Mouse (Mus musculus) CH12.LX (cell line): ENCODE results near the gene Cage1. TPM values are rescaled to one million over a fixed set of nuclear protein-coding genes. Genes with fewer than 3 reads are reported as not detected.
A peak's percentile ranks its signal among the peaks of the same experiment; 100 is the strongest.

Source experiments
- DNase-seq: peaks from one replicate; pipeline ENCODE4 v3.0.0-alpha.2; 2013; ENCODE audit errors: extremely low read depth
- H3K27ac ChIP-seq: 2 replicates; pipeline ENCODE4 v1.5.1; 2012; ENCODE audit warnings: low read depth, mild to moderate bottlenecking, control low read depth, moderate library complexity; ENCODE audit not compliant: insufficient read depth
- H3K27me3 ChIP-seq: replicated peaks from 2 replicates; pipeline ENCODE3; 2012; ENCODE audit warnings: inconsistent platforms
- H3K36me3 ChIP-seq, 2 experiments: replicated peaks in 1 of 2; 2 replicates each; pipeline versions ENCODE3 to v1.6.1; 2012; ENCODE audit warnings: inconsistent platforms in 1 of 2, low read length in 1 of 2, mild to moderate bottlenecking in 1 of 2, mixed read lengths in 1 of 2, moderate library complexity in 1 of 2; ENCODE audit not compliant: control insufficient read depth in 1 of 2, insufficient read depth in 1 of 2
- H3K4me1 ChIP-seq, 2 experiments: 2 replicates each; pipeline ENCODE4 v1.6.1; 2012; ENCODE audit warnings: inconsistent platforms in 1 of 2, moderate library complexity in 1 of 2; ENCODE audit not compliant: insufficient read depth in 2 of 2, control insufficient read depth in 1 of 2
- H3K4me2 ChIP-seq: 2 replicates; pipeline ENCODE4 v1.6.1; 2012; ENCODE audit warnings: low read depth, mild to moderate bottlenecking, control low read depth; ENCODE audit not compliant: poor library complexity, insufficient read depth, severe bottlenecking
- H3K4me3 ChIP-seq, 3 experiments: fragments of 150-350 bp in 1 of 3; sonication (generic) in 1 of 3; replicated peaks in 1 of 3; 2 replicates each; pipeline versions ENCODE3 to v1.5.1; 2011 to 2012; ENCODE audit warnings: low read depth in 2 of 3, low read length in 2 of 3, mild to moderate bottlenecking in 2 of 3, moderate library complexity in 2 of 3, control low read depth in 1 of 3, improper control_type of control experiment in 1 of 3, inconsistent platforms in 1 of 3, mixed read lengths in 1 of 3; ENCODE audit not compliant: poor library complexity in 1 of 3
- H3K79me2 ChIP-seq: replicated peaks from 2 replicates; pipeline ENCODE4 v1.6.1; 2012; ENCODE audit warnings: mild to moderate bottlenecking, moderate library complexity; ENCODE audit not compliant: control insufficient read depth, poor library complexity, insufficient read depth, severe bottlenecking; ENCODE audit errors: extremely low read depth
- H3K9ac ChIP-seq: 2 replicates; pipeline ENCODE4 v1.6.1; 2012; ENCODE audit warnings: low read depth, mild to moderate bottlenecking, control low read depth, moderate library complexity; ENCODE audit not compliant: insufficient read depth
- H3K9me3 ChIP-seq: replicated peaks from 2 replicates; pipeline ENCODE3; 2012; ENCODE audit warnings: low read length, inconsistent platforms, mixed read lengths
- BHLHE40 ChIP-seq: IDR thresholded peaks from 2 replicates; pipeline ENCODE4 v1.6.1; 2011; ENCODE audit warnings: mild to moderate bottlenecking, low read depth, low read length, improper control_type of control experiment
- CHD1 ChIP-seq: IDR thresholded peaks from 2 replicates; pipeline ENCODE4 v1.6.1; 2012; ENCODE audit warnings: low read depth, low read length, improper control_type of control experiment, inconsistent platforms
- CHD2 ChIP-seq: IDR thresholded peaks from 2 replicates; pipeline ENCODE4 v1.6.1; 2011; ENCODE audit warnings: low read length, improper control_type of control experiment
- CTCF ChIP-seq, 2 experiments: IDR thresholded peaks in 1 of 2; conservative IDR thresholded peaks in 1 of 2; 2 replicates each; pipeline ENCODE4 v1.5.1; 2011 to 2012; ENCODE audit warnings: low read depth in 2 of 2, low read length in 2 of 2, improper control_type of control experiment in 1 of 2, inconsistent platforms in 1 of 2, mild to moderate bottlenecking in 1 of 2, moderate library complexity in 1 of 2
- EP300 ChIP-seq: IDR thresholded peaks from 2 replicates; pipeline ENCODE4 v1.6.1; 2011; ENCODE audit warnings: low read length, improper control_type of control experiment
- HCFC1 ChIP-seq: IDR thresholded peaks from 2 replicates; pipeline ENCODE4 v1.6.1; 2012; ENCODE audit warnings: low read depth, mild to moderate bottlenecking, inconsistent platforms, low read length, improper control_type of control experiment
- IRF4 ChIP-seq: IDR thresholded peaks from 2 replicates; pipeline ENCODE4 v1.6.1; 2014; ENCODE audit warnings: low read depth, mild to moderate bottlenecking, inconsistent platforms, low read length, improper control_type of control experiment
- JUN ChIP-seq: IDR thresholded peaks from 2 replicates; pipeline ENCODE4 v1.6.1; 2011; ENCODE audit warnings: low read depth, mild to moderate bottlenecking, low read length, improper control_type of control experiment, moderate library complexity; ENCODE audit not compliant: insufficient read depth
- JUND ChIP-seq: conservative IDR thresholded peaks from 2 replicates; pipeline ENCODE4 v1.6.1; 2011; ENCODE audit warnings: low read depth, low read length, improper control_type of control experiment
- KAT2A ChIP-seq: IDR thresholded peaks from 2 replicates; pipeline ENCODE4 v1.6.1; 2012; ENCODE audit warnings: low read length, improper control_type of control experiment, inconsistent platforms; ENCODE audit not compliant: insufficient replicate concordance
- NELFE ChIP-seq: IDR thresholded peaks from 2 replicates; pipeline ENCODE4 v1.6.1; 2011; ENCODE audit warnings: low read depth, low read length, improper control_type of control experiment
- POLR2A ChIP-seq: IDR thresholded peaks from 2 replicates; pipeline ENCODE4 v1.6.1; 2011; ENCODE audit warnings: low read depth, mild to moderate bottlenecking, improper control_type of control experiment, low read length
- POLR2AphosphoS2 ChIP-seq: IDR thresholded peaks from 2 replicates; pipeline ENCODE4 v1.6.1; 2011; ENCODE audit warnings: low read depth, low read length, improper control_type of control experiment
- RAD21 ChIP-seq: IDR thresholded peaks from 2 replicates; pipeline ENCODE4 v1.6.1; 2011; ENCODE audit warnings: low read depth, mild to moderate bottlenecking, low read length, improper control_type of control experiment, moderate library complexity
- SMC3 ChIP-seq: IDR thresholded peaks from 2 replicates; pipeline ENCODE4 v1.6.1; 2011; ENCODE audit warnings: low read depth, low read length, improper control_type of control experiment
- ZKSCAN1 ChIP-seq: IDR thresholded peaks from 2 replicates; pipeline ENCODE4 v1.6.1; 2012; ENCODE audit warnings: low read depth, inconsistent platforms, low read length, improper control_type of control experiment, borderline replicate concordance
- dilution Hi-C: fragments of 300-500 bp; cut with MboI; formaldehyde crosslinking; loops from 2 replicates; pipeline ENCODE4 v1.14.3; 2020; ENCODE audit warnings: low sequenced_read_pairs; ENCODE audit not compliant: extremely low pct_unique_long_range_greater_than_20kb, extremely low pct_ligation_motif_present
- in situ Hi-C: fragments of 300-500 bp; cut with MboI; formaldehyde crosslinking; loops from 3 replicates; pipeline ENCODE4 v1.14.3; 2019; ENCODE audit warnings: low sequenced_read_pairs, low pct_ligation_motif_present, low pct_unique_long_range_greater_than_20kb, mixed read lengths
- polyA plus RNA-seq: library from polyadenylated mRNA; unstranded; fragments of >175 nt; gene quantifications from 2 replicates; pipeline ENCODE4 v1.2.1, GENCODE M21; 2012; ENCODE audit warnings: low read depth; ENCODE audit not compliant: insufficient read length
- total RNA-seq, 2 experiments: library from RNA; depleted of rRNA; stranded (reverse); fragments of 300-350 nt in 1 of 2; fragments of >200 nt in 1 of 2; gene quantifications; 2 replicates each; pipeline ENCODE4 v1.2.3; 2012 to 2014

Cage1 gene
- total and polyA plus RNA-seq, 3 experiments: 1.2 to 1.4 (median 1.3) TPM

- in situ Hi-C loops (no loop called here), dilution Hi-C loops (no loop called here)
- no peaks in the 10 kb centered on the region for H3K36me3 ChIP-seq
- H3K4me1 ChIP-seq: peaks cover 13 to 28% of the 10 kb centered on the region in 2 experiments
- TF ChIP-seq CHD2 (no peak), CHD1 (no peak), JUND (no peak), JUN (no peak), EP300 (peak; percentile 45; the same call in 1 of the 2 replicates), IRF4 (peak; percentile 38; the same call in 1 of the 2 replicates), HCFC1 (no peak), NELFE (no peak), POLR2A (no peak), SMC3 (no peak)
- DNase-seq: no peak
- H3K4me3 ChIP-seq: no peak overlapping the region
- H3K9me3 ChIP-seq: no peaks in the 10 kb centered on the region
- H3K27me3 ChIP-seq: no peaks in the 10 kb centered on the region
- H3K27ac ChIP-seq: no peak overlapping the region
- H3K79me2 ChIP-seq: no peaks in the 10 kb centered on the region
- peak overlapping the region; percentile 77 for H3K4me2 ChIP-seq
- no peak overlapping the region for H3K9ac ChIP-seq
Measured at GRCm38 (mm10) chr13:38078836-38079235, 42.0 kb upstream of the Cage1 start.

- Histone ChIP-seq H3K79me2 (no peaks in the 10 kb centered on the region), H3K27me3 (no peaks in the 10 kb centered on the region), H3K4me2 (no peak overlapping the region), H3K9me3 (no peaks in the 10 kb centered on the region), H3K9ac (no peak overlapping the region), H3K36me3 (peaks cover 0 to 7% of the 10 kb centered on the region in 2 experiments), H3K4me3 (no peak overlapping the region), H3K4me1 (peaks cover 13 to 30% of the 10 kb centered on the region in 2 experiments), H3K27ac (no peak overlapping the region)
- TF ChIP-seq CTCF (conservative IDR thresholded peaks at IDR 0.05 in 1 of 2, IDR thresholded peaks at IDR 0.05 in 1 of 2; ENCODE audit: low read depth in 2 of 2, low read length in 2 of 2) (no peak), POLR2AphosphoS2 (no peak), BHLHE40 (no peak), KAT2A (no peak), ZKSCAN1 (no peak), CHD1 (no peak), IRF4 (no peak), RAD21 (no peak), JUN (no peak)
- dilution Hi-C loops (no loop called here), in situ Hi-C loops (no loop called here)
- no peak for DNase-seq
Measured at GRCm38 (mm10) chr13:38077113-38077512, 40.2 kb upstream of the Cage1 start.
